Mouse (Mus musculus) retina, embryonic 14.5 days (tissue): Measurements from ENCODE around the gene AC170998.1.
"Not testable (repeated sequence)": the region's sequence is repeated elsewhere in the genome, so short reads cannot be mapped to it uniquely, and the experiment has no call there.

ENCODE experiments used
- DNase-seq: peaks from one replicate; pipeline ENCODE4 v3.0.0-alpha.2; 2015; ENCODE audit warnings: low spot score

The AC170998.1 gene

DNA sequence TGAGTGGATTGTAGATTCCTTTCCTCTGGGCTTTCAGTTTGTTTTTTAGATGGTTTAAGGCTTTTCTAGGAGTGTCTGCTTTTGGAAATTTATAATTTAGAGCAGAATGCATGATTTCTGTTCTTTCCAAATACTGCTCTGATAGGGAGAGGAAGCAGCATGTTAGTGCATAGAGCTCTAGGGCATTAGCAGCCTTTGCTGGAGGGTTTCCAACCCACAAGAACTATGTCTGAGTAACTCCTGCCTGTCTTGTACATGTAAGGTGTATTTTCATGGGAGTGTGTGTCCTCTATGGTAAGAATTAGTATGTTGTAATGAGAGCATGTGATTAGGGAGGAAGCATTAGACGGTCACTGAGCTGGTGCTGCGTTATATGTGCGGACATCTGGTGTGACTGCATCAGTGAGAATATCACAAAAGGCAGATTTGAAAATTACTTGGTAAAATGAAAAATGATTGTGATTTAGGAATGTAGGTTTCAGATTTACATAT, 18.7 kb upstream of the AC170998.1 start:
- DNase-seq: no peak

- DNase-seq: no peak
Observed at GRCm38 (mm10) chr17:28707816-28708215, 18.1 kb upstream of the AC170998.1 start.

GRCm38 (mm10) chr17:28708989-28709388, 16.9 kb upstream of the AC170998.1 start:
- DNase-seq: no peak

DNA sequence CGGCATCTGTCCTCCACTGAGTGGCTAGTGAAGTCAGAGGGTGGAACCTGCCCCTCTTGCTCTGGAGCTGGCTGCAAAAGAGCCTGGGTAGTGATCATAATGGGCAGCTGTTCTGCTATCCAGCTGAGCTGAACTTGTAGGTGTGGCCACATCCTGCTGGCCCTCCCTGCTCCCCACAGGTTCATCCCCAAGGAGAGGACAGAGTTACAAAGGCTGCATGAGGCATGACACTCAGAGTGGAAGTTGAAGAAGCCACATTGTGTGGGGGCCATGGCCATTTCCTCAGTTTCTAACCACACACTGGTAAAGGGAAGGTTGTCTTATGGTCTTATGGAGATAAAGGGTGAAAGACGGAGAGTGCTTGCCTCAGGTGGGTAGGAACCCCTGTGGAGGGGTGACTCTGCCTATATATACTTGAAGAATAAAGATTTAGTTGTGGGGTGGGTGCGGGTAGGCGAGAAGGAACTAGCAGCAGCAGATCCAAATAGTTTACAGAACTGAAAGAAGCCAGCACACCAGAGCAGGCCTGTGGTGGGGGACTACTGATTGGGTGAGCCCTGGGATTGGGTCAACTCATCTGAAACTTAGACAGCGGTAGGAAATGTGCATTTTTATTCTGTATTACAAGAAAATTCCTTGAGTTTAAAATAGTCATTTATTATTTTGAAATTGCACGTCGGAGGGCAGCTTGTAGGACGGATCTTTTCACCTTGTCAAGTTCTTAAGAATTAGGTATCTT, 16.2 kb upstream of the AC170998.1 start:
- no peak for DNase-seq

- no peak for DNase-seq
Observed at GRCm38 (mm10) chr17:28710291-28710688, 15.6 kb upstream of the AC170998.1 start.

DNA sequence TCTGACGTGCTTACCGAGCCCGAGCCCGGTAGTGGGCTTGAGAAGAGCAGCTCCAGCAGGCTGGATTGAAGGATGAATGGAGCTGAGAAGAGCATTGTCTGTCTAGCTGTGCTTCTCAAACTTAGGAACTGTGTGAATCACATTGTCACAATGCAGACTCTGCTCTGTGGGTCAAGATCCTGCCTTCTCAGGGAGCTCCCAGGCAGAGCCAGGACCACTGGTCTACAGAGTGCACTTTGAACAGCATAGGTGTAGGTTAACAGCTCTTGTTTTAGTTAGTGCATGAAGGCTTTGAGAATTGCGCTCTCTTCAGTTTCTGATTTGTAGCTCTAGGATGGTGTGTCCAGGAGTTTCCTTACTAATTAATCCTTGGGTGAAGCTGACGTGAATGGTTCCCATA, 14.6 kb upstream of the AC170998.1 start:
- DNase-seq: no peak

- no peak for DNase-seq
Observed at GRCm38 (mm10) chr17:28712305-28712704, 13.6 kb upstream of the AC170998.1 start.

DNA sequence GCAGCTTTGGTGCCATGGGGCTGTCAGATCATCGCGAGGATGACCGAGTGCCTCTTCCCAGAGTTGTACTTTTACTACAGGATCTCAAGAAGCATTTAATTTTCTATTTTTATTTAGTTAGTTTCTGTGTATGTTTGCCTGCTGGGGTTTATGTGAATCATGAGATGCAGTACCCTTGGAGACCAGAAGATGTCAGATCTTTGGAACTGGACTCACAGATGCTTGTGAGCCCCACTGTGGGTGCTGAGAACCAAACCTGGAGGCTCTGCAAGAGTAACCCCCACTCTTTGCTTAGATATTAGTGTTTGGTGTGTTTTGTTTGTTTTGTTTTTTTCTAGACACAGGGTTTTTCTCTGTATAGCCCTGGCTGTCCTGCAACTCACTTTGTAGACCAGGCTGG, 11.9 kb upstream of the AC170998.1 start:
- DNase-seq: no peak

GRCm38 (mm10) chr17:28715832-28716548, 9.9 kb upstream of the AC170998.1 start:
- DNase-seq: no peak

- DNase-seq: no peak
Observed at GRCm38 (mm10) chr17:28717535-28717934, 8.3 kb upstream of the AC170998.1 start.

- DNase-seq: not testable (repeated sequence)
Observed at GRCm38 (mm10) chr17:28727511-28727910, 1.6 kb downstream of the AC170998.1 start.

- no peak for DNase-seq
Observed at GRCm38 (mm10) chr17:28735317-28736105, 9.6 kb downstream of the AC170998.1 start.

DNA sequence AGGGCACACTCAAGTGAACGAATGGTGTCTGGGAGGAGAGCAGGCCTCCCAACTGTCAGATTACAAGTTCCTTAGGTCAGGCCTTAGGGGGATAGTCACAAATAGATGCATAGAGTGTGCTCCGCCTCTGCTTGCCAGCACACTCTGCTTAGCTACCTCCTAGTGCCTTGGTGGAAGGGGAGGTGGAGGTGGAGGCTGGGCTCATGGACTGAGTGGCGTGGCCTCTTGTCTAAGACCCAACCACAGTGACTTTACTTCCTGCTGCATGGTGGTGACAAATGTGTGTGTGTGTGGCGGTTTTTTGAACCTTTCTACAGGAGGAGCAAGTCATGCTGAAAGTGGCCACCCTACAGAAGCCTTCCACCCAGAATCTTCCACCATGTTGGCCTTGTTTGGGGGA, 10.6 kb downstream of the AC170998.1 start:
- no peak for DNase-seq

GRCm38 (mm10) chr17:28737973-28738372, 12.1 kb downstream of the AC170998.1 start:
- no peak for DNase-seq

DNA sequence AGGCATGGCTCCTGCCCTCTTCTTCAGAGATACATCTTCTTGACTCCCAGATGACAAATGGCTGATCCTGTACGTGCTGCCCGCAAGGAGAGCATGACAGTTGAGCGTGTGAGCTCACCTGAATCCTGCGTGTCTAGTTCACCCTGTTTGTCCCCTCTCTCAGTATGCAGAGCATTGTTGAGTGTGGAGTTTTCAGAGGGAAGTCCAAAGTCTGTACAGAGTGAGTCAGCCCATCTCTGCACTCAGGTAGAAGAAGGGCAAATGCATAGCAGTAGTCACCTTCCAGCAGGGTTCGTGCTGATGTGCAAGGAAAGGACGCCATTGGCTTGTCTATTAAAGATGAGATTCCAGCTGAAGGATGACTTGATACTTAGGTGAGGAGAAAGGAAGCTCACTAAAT, 13.4 kb downstream of the AC170998.1 start:
- no peak for DNase-seq

DNA sequence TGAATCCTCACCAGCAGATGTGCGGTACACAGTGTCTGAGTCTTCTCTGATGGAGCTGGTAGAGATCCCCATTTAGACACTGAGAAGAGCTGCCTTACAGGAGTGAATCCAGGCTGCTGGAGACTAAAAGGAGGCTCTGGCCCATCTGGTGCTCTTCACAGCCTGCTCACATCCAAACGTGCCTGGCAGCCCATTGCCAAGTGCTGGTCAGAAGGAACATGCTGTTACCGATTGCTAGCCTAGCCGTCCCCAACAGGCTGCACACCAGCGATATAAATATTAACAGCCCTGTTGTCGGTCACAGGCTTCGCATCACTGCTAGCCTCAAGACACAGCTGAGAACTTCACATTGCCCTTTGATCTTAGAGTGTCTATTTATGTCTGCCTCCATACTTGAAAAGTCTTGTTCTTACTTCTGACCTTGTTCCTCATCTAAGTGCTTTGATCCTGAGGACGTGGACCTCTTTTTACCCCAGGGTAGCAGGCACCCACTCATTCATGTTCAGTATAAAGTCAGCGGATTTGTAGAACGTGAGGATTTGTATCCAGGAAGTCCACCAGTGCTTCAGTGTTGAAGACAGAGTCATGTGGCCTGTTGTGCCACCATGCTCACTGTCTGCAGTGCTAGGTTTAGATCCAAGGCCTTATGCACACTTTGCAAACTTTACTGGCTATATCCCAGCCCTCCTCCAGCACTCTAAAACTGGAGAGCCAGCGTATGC, 17.4 kb downstream of the AC170998.1 start:
- no peak for DNase-seq

- DNase-seq: peak; percentile 24
Observed at GRCm38 (mm10) chr17:28743916-28744315, 18.0 kb downstream of the AC170998.1 start.

DNA sequence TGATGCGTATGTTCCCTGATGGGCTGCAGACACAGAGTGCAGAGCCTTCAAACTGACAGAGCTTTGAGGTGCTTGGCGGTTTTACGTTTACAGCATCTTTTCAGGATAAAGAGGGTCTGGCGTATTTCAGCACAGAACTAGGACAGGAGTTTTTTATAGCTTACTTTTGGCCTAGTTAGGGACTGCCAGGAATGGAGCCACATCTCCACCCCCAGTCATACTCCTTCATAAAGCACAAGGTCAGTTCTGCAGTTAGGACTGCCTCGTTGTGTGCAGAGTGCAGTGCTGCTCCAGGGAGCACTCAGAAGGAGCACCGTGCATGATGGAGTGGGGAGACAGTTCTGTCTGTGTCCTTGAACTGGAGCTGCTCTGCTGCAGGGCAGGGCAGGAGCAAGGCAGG, 19.9 kb downstream of the AC170998.1 start:
- DNase-seq: no peak

DNA sequence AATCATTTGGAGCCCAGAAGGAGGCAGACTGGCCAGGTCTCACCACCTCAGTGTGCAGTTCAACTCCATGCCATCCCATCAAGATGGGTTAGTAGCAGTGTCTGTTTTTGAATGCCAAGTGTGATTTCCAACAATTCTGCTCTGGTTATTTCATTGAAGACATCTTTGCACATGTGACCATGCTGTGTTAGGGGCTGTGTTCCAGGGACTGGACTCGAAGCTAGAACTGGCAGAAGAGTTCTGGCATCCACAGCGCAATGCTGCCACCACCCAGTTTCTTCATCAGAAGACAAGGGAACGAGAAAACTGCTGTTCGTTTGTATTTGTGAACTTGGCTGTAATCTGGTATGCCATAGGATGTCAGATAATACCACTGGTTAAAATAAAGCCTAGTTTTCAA, 22.1 kb downstream of the AC170998.1 start:
- DNase-seq: no peak

GRCm38 (mm10) chr17:28750580-28750979, 24.7 kb downstream of the AC170998.1 start:
- no peak for DNase-seq

- no peak for DNase-seq
Observed at GRCm38 (mm10) chr17:28756447-28756846, 30.6 kb downstream of the AC170998.1 start.

- DNase-seq: no peak
Observed at GRCm38 (mm10) chr17:28757470-28757869, 31.6 kb downstream of the AC170998.1 start.
